Mouse (Mus musculus) lung, postnatal 0 days (tissue): ENCODE results near the gene Zfp768. TPM values are rescaled to one million over a fixed set of nuclear protein-coding genes. Genes with fewer than 3 reads are reported as not detected.

Experiments used
- ATAC-seq: fragments of 200-750 bp; cut with Nextera tagmentation; 2 replicates; pipeline ENCODE4 v1.8.0; 2017; ENCODE audit warnings: moderate library complexity
- DNase-seq: peaks from one replicate; pipeline ENCODE4 v3.0.0-alpha.2; 2016; ENCODE audit warnings: low spot score
- H3K27ac ChIP-seq: fragments of 300-500 bp; sonication (generic); 2 replicates; pipeline ENCODE4 v1.5.1; 2014; ENCODE audit warnings: antibody characterized with exemption, mild to moderate bottlenecking, low read length, mixed read lengths
- H3K27me3 ChIP-seq: fragments of 300-500 bp; sonication (generic); replicated peaks from 2 replicates; pipeline ENCODE4 v1.6.1; 2014; ENCODE audit warnings: low read length, mixed read lengths; ENCODE audit not compliant: insufficient read depth
- H3K36me3 ChIP-seq: fragments of 300-500 bp; sonication (generic); 2 replicates; pipeline ENCODE4 v1.6.1; 2014; ENCODE audit warnings: low read length, mixed read lengths; ENCODE audit not compliant: insufficient read depth
- H3K4me1 ChIP-seq: fragments of 300-500 bp; sonication (generic); 2 replicates; pipeline ENCODE4 v1.6.1; 2014; ENCODE audit warnings: antibody characterized with exemption, low read depth, low read length, mixed read lengths; ENCODE audit not compliant: insufficient read depth
- H3K4me2 ChIP-seq: fragments of 300-500 bp; sonication (generic); replicated peaks from 2 replicates; pipeline ENCODE4 v1.6.1; 2014; ENCODE audit warnings: low read depth, mild to moderate bottlenecking, low read length, moderate library complexity, mixed read lengths
- H3K4me3 ChIP-seq: fragments of 300-500 bp; sonication (generic); 2 replicates; pipeline ENCODE4 v1.5.1; 2014; ENCODE audit warnings: low read depth, low read length
- H3K9ac ChIP-seq: fragments of 300-500 bp; sonication (generic); replicated peaks from 2 replicates; pipeline ENCODE4 v1.6.1; 2014; ENCODE audit warnings: low read depth, mild to moderate bottlenecking
- H3K9me3 ChIP-seq: fragments of 300-500 bp; sonication (generic); 2 replicates; pipeline ENCODE4 v1.6.1; 2016; ENCODE audit warnings: low read length, mixed read lengths
- CTCF ChIP-seq: IDR thresholded peaks from 2 replicates; pipeline ENCODE4 v1.5.1; 2016; ENCODE audit warnings: antibody characterized with exemption, mild to moderate bottlenecking
- EP300 ChIP-seq: IDR thresholded peaks from 2 replicates; pipeline ENCODE4 v1.6.1; 2016; ENCODE audit warnings: antibody characterized with exemption, mild to moderate bottlenecking, control low read depth
- WGBS: fragments of 180-500 bp; shearing (Covaris S2); extraction: QIAGEN DNeasy Blood & Tissue Kit; methylation state at CpG from one replicate; pipeline ENCODE4 v1.1.7; 2014; 5-methylcytosine and 5-hydroxymethylcytosine counted together
- polyA plus RNA-seq: library from polyadenylated mRNA; unstranded; fragments of >200 nt; fragmentation: Nextera tagmentation; extraction: Ambion mirVana; gene quantifications from 2 replicates; pipeline ENCODE4 v1.2.1, GENCODE M21; 2015

Gene Zfp768
- polyA plus RNA-seq: 12.5 and 12.8 TPM in 2 replicates

- peak; percentile 96 for DNase-seq
- Histone ChIP-seq H3K4me1 (no peaks in the 10 kb centered on the region; the same call in 1 of the 2 replicates), H3K4me2 (peak within 1 kb of the TSS; percentile 78), H3K9me3 (no peaks in the 10 kb centered on the region), H3K4me3 (peak within 1 kb of the TSS; percentile 88), H3K27ac (peak within 1 kb of the TSS; percentile 97), H3K27me3 (no peaks in the 10 kb centered on the region), H3K36me3 (0 out of 2 replicates have a peak, but pooled peaks cover 4% of the 10 kb centered on the region), H3K9ac (peak within 1 kb of the TSS; percentile 83)
- peak; percentile 92 for ATAC-seq
- TF ChIP-seq EP300 (no peak), CTCF (no peak)
- WGBS: under 1% methylated on average over 60 of the region's 76 CpGs
Measured at GRCm38 (mm10) chr7:127345512-127346325, at the start of gene Zfp768. Gene Zfp768, minus strand, starts transcription at chr7:127345589.

GRCm38 (mm10) chr7:127393944-127394333, 48.5 kb upstream of the Zfp768 start:
- Histone ChIP-seq H3K4me3 (peak overlapping the region; percentile 58), H3K36me3 (no peaks in the 10 kb centered on the region), H3K9ac (peak overlapping the region; percentile 27; the same call in 1 of the 2 replicates), H3K4me1 (peaks cover 8% of the 10 kb centered on the region; the same call in 1 of the 2 replicates), H3K4me2 (peak overlapping the region; percentile 85), H3K27me3 (no peaks in the 10 kb centered on the region), H3K27ac (peak overlapping the region; percentile 44), H3K9me3 (no peaks in the 10 kb centered on the region)
- no peak for DNase-seq
- WGBS: 11% methylated on average over 7 of the region's 7 CpGs
- peak; percentile 37; the same call in 1 of the 2 replicates for TF ChIP-seq EP300
- no peak for TF ChIP-seq CTCF
- peak; percentile 11 for ATAC-seq

- Histone ChIP-seq H3K9me3 (no peaks in the 10 kb centered on the region), H3K4me1 (peaks cover 8% of the 10 kb centered on the region; the same call in 1 of the 2 replicates), H3K27ac (peak within 1 kb of the TSS; percentile 89), H3K9ac (peak within 1 kb of the TSS; percentile 90), H3K4me3 (peak within 1 kb of the TSS; percentile 58), H3K27me3 (no peaks in the 10 kb centered on the region), H3K4me2 (peak within 1 kb of the TSS; percentile 85), H3K36me3 (no peaks in the 10 kb centered on the region)
- DNase-seq: peak; percentile 98
- WGBS: under 1% methylated on average over 45 of the region's 45 CpGs
- no peak for TF ChIP-seq CTCF
- TF ChIP-seq EP300: no peak
- peak; percentile 98 for ATAC-seq
Measured at GRCm38 (mm10) chr7:127393157-127393943, 48.0 kb upstream of the Zfp768 start, which contains the start of gene E430018J23Rik. Gene E430018J23Rik, minus strand, starts transcription at chr7:127393629.

GRCm38 (mm10) chr7:127392251-127392824, 46.9 kb upstream of the Zfp768 start:
- Histone ChIP-seq H3K27ac (no peak overlapping the region), H3K36me3 (no peaks in the 10 kb centered on the region), H3K4me3 (no peak overlapping the region), H3K4me1 (peaks cover 8% of the 10 kb centered on the region; the same call in 1 of the 2 replicates), H3K9me3 (no peaks in the 10 kb centered on the region), H3K4me2 (peak overlapping the region; percentile 85), H3K9ac (0 out of 2 replicates have a peak overlapping the region, but pooled peaks have one; percentile 90), H3K27me3 (no peaks in the 10 kb centered on the region)
- WGBS: 76% methylated on average over 8 of the region's 8 CpGs
- no peak for ATAC-seq
- no peak for DNase-seq
- no peak for TF ChIP-seq CTCF
- TF ChIP-seq EP300: no peak

GRCm38 (mm10) chr7:127391538-127391937, 46.1 kb upstream of the Zfp768 start:
- no peaks in the 10 kb centered on the region for H3K27me3 ChIP-seq
- peaks cover 8% of the 10 kb centered on the region; the same call in 1 of the 2 replicates for H3K4me1 ChIP-seq
- H3K9me3 ChIP-seq: no peaks in the 10 kb centered on the region
- no peak overlapping the region for H3K9ac ChIP-seq
- no peak for TF ChIP-seq CTCF
- no peak for TF ChIP-seq EP300
- no peak for DNase-seq
- no peak for ATAC-seq
- WGBS: 95% methylated on average over 16 of the region's 16 CpGs
- no peak overlapping the region for H3K27ac ChIP-seq
- H3K4me2 ChIP-seq: no peak overlapping the region
- H3K4me3 ChIP-seq: no peak overlapping the region
- no peaks in the 10 kb centered on the region for H3K36me3 ChIP-seq
